Mouse (Mus musculus): ENCODE measurements around the gene Slc4a1. TPM values are rescaled to one million over a fixed set of nuclear protein-coding genes. Genes with fewer than 3 reads are reported as not detected.
A peak's percentile ranks its signal among the peaks of the same experiment; 100 is the strongest.
"Not testable (repeated sequence)": the region's sequence is repeated elsewhere in the genome, so short reads cannot be mapped to it uniquely, and the experiment has no call there.

Gene Slc4a1
- polyA plus RNA-seq, 1 experiment from 2014 or later: 10.4 TPM

DNA sequence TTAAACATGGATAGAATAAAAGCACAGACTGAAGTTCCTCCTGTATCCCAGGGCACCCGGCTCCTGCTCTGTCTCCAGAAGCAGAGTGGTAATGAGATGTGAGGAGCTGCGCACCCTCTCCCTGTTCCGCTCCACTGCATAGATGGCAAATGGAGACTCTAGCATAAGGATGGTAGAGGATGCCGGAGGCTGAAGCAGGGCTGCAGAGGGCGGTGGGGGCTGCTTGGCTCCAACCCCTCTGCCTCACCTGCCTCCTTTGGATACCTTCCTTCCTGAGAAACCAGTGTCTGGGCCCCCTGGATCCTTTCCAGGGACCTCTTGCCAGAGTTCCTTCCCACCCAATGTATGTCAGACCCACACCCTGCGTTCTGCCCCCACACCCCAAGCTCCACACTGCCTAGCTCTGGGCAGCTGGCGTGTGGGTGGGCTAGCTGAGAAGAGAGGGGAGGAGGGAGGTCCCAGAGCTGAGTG, 30.7 kb upstream of the Slc4a1 start:
- no peak overlapping the region for H3K4me2 ChIP-seq
- no peak overlapping the region for H3K9ac ChIP-seq
- H3K36me3 ChIP-seq: no peaks in the 10 kb centered on the region
- peaks cover 33% of the 10 kb centered on the region for H3K4me1 ChIP-seq
- H3K9me3 ChIP-seq: no peaks in the 10 kb centered on the region
- ATAC-seq (ENCODE audit: insufficient number of reproducible peaks, low FRiP score, low TSS enrichment, low read depth): no peak
- H3K27me3 ChIP-seq: peaks cover 68% of the 10 kb centered on the region
- H3K4me3 ChIP-seq: no peak overlapping the region
- 76% methylated on average over 7 of the region's 7 CpGs for WGBS
- H3K27ac ChIP-seq: no peak overlapping the region

DNA sequence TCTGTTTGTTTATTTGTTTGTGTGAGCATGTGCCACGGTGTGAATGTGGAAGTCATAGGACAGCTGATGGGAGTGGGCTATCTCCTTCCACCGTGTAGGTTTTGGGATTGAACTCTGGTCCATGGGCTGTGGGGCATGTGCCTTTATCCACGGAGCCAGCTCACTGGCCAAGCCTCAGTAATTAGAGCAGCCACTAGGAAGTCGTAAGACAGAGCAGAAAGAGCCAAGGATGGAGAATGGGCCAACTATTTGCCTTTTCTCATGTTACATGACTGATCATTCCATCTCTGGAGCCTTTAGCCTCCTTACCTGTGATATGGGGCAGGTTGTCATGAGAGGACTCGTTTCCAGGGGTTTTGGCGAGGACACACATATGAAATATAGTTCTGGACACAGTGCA, 30.3 kb upstream of the Slc4a1 start:
- no peak overlapping the region for H3K4me2 ChIP-seq
- H3K9ac ChIP-seq: no peak overlapping the region
- H3K4me1 ChIP-seq: peaks cover 33% of the 10 kb centered on the region
- WGBS: 58% methylated on average over 6 of the region's 6 CpGs
- no peaks in the 10 kb centered on the region for H3K9me3 ChIP-seq
- H3K4me3 ChIP-seq: no peak overlapping the region
- peaks cover 63% of the 10 kb centered on the region for H3K27me3 ChIP-seq
- no peak for ATAC-seq (ENCODE audit: insufficient number of reproducible peaks, low FRiP score, low TSS enrichment, low read depth)
- no peaks in the 10 kb centered on the region for H3K36me3 ChIP-seq
- H3K27ac ChIP-seq: no peak overlapping the region

DNA sequence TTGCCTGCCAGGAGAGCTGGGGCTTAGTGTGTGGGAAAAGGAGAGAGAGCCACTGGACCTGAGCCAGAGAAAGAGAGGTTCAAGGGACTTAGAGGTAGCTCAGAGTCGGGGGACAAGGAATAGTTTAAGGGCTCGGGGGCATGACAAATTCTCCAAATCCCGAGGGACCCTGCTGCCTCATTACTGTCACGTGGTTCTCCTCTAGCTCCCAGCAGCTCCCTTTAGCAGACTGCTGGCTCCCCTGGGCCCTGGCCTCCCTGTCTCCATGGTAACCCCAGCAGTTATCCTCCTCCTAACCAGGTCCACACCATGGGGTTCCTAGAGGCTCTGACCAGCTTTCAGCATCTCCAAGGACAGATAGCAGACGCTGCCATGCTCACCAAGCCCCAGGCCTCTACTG, 29.2 kb upstream of the Slc4a1 start:
- Histone ChIP-seq H3K9ac (no peak overlapping the region), H3K9me3 (no peaks in the 10 kb centered on the region), H3K4me3 (no peak overlapping the region), H3K4me1 (peaks cover 33% of the 10 kb centered on the region), H3K27me3 (peaks cover 54% of the 10 kb centered on the region), H3K4me2 (no peak overlapping the region), H3K27ac (no peak overlapping the region), H3K36me3 (no peaks in the 10 kb centered on the region)
- WGBS: 5% methylated on average over 5 of the region's 5 CpGs
- no peak for ATAC-seq (ENCODE audit: insufficient number of reproducible peaks, low FRiP score, low TSS enrichment, low read depth)

DNA sequence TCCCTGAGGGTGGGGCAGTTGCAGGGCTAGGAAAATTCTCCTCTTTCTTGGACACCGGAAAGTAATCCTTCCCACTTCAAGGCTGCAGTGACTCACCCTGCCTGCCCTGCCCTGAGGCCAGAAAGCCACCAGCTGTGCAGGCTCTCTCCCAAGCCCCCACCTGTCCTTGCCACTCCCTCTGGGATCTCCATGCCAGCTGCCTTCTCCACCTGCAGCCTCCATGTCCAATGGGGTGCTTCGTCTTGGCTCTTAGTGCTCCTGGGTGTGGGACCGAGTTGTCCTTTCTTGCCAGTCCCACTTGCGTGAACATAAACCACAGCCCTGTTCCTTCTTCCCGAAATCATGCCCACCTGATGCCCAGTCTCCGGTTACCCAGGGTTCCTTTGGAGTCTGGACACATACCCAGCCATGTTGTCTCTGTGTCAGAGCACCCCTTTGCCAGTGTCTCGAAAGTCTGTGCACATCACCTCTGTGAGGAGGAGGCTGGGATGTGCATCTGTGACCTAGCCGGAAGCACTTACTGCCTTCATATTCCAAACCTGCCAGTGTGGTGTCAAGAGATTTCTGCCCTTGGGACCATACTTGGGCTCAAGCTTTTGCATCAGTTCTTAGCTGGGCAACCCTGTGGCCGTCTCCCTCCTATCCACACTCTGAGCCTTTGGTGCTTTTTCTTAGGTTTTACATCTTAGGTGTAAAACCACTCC, 28.6 kb upstream of the Slc4a1 start:
- H3K9ac ChIP-seq: no peak overlapping the region
- H3K27ac ChIP-seq: no peak overlapping the region
- H3K36me3 ChIP-seq: no peaks in the 10 kb centered on the region
- H3K27me3 ChIP-seq: peaks cover 52% of the 10 kb centered on the region
- no peak for ATAC-seq (ENCODE audit: insufficient number of reproducible peaks, low FRiP score, low TSS enrichment, low read depth)
- H3K4me2 ChIP-seq: no peak overlapping the region; the same call in 1 of the 2 replicates
- no peak overlapping the region for H3K4me3 ChIP-seq
- H3K9me3 ChIP-seq: no peaks in the 10 kb centered on the region
- WGBS: 74% methylated on average over 9 of the region's 9 CpGs
- peaks cover 27% of the 10 kb centered on the region for H3K4me1 ChIP-seq

DNA sequence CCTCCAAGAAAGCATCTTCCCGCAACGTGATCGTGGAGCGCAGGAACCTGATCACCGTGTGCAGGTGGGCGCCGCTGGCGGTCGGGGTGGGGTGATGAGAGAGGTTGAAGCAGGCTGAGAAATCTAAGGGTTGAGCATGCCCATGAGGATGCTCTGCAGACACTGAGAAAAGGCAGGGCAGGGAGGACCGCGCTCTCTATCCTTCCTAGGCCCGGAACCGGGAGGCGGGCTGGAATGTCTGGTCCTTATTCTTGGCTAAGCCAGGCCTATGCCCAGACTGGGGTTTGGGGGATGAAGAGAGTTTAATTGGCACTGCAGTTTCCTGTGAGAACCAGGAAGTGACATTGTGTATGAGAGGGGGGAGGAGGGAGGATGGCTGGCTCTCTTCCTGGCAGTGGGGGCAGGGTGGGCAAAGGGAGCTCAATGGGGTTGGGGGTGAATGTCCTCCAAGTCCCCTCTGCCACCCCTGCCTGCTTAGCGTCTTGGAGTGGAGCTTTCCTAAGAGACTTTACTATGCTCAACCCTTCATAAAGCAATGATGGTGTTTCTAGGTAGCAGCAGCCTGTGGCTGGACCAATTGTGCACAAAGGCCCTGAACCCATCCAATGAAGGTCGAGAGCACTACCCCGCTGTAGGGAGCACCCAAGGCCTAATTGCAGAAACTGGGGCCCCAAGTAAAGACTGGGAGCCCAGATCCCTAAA, 27.9 kb upstream of the Slc4a1 start:
- ATAC-seq (ENCODE audit: insufficient number of reproducible peaks, low FRiP score, low TSS enrichment, low read depth): no peak

DNA sequence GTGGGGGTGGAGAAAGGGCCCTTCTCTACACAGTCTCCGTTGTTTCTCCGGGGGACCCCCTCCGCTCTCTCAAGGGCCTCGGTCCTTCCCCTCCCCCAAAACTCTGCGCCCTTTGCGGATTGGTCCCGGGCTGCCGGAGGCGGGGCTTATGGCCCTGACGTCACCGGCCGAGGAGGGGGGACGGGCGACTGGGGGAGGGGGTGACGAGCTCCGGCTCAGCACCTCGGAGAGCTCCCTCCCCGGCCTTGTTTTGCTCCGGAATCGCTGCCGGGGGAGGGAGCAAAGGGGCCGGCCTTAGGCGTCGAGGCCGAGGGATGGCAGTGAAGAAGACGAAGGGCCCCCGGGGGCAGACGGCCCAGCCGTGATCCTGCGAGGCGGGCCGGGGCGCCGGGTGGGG, 27.2 kb upstream of the Slc4a1 start, which contains the start of gene Rundc3a:
Rundc3a (plus strand) TSS at position 166 of the 397 bp plus-strand sequence.
- Histone ChIP-seq H3K36me3 (no peaks in the 10 kb centered on the region), H3K9me3 (no peaks in the 10 kb centered on the region), H3K27ac (no peak within 1 kb of the TSS), H3K4me3 (peak within 1 kb of the TSS; percentile 42), H3K27me3 (peaks cover 39% of the 10 kb centered on the region), H3K4me2 (peak within 1 kb of the TSS; percentile 94), H3K9ac (no peak within 1 kb of the TSS), H3K4me1 (peaks cover 21% of the 10 kb centered on the region)
- WGBS: 1% methylated on average over 33 of the region's 34 CpGs
- ATAC-seq (ENCODE audit: insufficient number of reproducible peaks, low FRiP score, low TSS enrichment, low read depth): peak; percentile 52

More for the DNA sequence above, 27.9 kb upstream of the Slc4a1 start:
- peak overlapping the region; percentile 94 for H3K4me2 ChIP-seq
- peak overlapping the region; percentile 42 for H3K4me3 ChIP-seq
- peaks cover 21% of the 10 kb centered on the region for H3K4me1 ChIP-seq
- peaks cover 45% of the 10 kb centered on the region for H3K27me3 ChIP-seq
- H3K9ac ChIP-seq: no peak overlapping the region
- H3K36me3 ChIP-seq: no peaks in the 10 kb centered on the region
- no peak overlapping the region for H3K27ac ChIP-seq
- WGBS: 8% methylated on average over 17 of the region's 17 CpGs
- no peaks in the 10 kb centered on the region for H3K9me3 ChIP-seq

DNA sequence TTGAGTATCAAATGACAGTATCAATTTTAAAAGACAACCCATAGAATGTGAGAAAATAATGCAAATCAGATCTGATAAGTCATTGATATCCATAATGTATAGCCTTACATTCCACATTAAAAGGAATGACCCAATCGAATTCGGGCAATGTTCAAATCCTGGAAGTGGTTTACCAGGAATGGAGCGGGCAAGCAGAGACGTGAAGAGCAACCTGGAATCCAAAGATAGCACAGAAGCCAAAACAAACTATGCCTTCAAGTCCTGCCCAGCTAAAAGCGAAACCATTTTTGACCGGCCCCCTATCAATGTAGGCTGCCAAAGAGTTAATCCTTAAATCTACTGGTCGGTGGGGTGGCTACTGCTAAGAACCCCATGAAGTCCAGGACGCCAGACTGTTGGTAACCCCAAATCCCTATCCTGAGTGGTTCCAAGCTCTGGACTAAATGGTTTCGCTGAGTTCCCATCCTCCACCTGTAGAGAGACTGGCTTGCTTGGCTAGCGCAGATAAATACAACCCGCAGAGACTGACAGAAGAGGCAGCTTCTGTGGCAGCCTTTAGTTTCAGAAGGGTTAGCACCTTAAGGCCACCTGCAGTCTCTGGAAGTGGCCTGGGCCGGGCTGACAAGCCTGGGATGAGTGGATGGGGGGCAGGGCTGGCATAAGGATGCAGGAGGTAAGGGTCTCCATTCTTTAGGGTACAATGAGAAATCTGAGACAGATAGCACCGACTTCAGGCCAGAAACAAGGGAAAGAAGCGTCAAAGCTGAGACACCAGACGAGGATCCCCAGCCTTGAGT, 26.6 kb upstream of the Slc4a1 start:
- Histone ChIP-seq H3K4me1 (peaks cover 21% of the 10 kb centered on the region), H3K9ac (no peak overlapping the region), H3K27ac (no peak overlapping the region), H3K27me3 (peaks cover 33% of the 10 kb centered on the region), H3K9me3 (no peaks in the 10 kb centered on the region), H3K36me3 (no peaks in the 10 kb centered on the region), H3K4me3 (peak overlapping the region; percentile 42), H3K4me2 (peak overlapping the region; percentile 94)
- 18% methylated on average over 15 of the region's 15 CpGs for WGBS
- ATAC-seq (ENCODE audit: insufficient number of reproducible peaks, low FRiP score, low TSS enrichment, low read depth): no peak

DNA sequence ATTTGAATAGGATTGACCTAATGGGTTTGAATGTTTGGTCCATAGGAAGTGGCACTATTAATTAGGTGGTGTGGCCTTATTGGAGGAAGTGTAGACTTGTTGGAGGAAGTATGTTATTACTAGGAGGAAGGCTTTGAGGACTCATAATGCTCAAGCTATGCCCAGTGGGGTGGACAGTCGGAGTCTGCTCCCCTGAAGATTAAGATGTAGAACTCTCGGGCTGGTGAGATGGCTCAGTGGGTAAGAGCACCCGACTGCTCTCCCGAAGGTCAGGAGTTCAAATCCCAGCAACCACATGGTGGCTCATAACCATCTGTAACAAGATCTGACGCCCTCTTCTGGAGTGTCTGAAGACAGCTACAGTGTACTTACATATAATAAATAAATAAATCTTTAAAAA, 23.4 kb upstream of the Slc4a1 start:
- not testable (repeated sequence) for H3K27ac ChIP-seq; H3K9ac ChIP-seq; H3K4me3 ChIP-seq; H3K27me3 ChIP-seq; H3K4me2 ChIP-seq; H3K36me3 ChIP-seq; ATAC-seq (ENCODE audit: insufficient number of reproducible peaks, low FRiP score, low TSS enrichment, low read depth); H3K9me3 ChIP-seq
- H3K4me1 ChIP-seq: peaks cover 19% of the 10 kb centered on the region
- WGBS: 79% methylated on average over 4 of the region's 5 CpGs

DNA sequence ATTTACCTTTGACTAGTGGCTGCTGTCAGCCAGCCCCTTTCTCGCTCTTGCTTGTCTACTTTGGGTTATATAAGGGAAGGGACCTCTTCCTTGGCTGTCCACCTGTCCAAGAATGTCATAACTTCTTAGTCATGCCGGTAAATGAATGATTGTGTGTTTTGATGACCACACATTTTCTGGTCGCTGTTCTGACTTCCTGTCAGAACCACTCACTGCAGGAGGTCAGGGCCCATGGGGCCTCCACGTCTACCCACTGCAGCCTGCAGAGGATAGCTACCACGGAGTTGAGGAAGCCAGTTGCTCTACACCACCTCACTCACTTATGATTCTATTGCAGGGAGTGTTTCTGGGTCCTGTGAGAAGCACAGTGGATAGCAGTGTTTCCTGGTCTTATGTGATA, 20.1 kb upstream of the Slc4a1 start:
- no peak for ATAC-seq (ENCODE audit: insufficient number of reproducible peaks, low FRiP score, low TSS enrichment, low read depth)
- 68% methylated on average over 5 of the region's 5 CpGs for WGBS

DNA sequence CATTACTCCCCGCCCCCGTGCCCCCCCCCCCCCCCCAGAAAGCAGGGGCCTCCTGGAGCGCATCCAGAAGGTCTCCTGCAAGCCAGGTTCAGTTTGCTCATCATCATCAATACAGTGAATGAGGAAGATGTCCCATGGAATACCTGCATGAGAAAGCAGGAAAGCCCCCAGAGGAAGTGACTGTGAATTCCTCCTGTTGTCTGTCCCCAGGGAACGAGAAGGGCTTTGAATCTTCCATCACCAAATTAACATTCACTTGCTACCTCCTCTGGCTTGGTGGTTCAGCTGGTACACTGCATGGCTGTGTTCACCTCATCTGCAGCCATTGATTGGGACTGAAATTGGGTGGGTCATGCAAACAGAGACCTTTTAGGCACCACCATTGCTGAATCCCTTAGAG, 19.1 kb upstream of the Slc4a1 start:
- ATAC-seq (ENCODE audit: insufficient number of reproducible peaks, low FRiP score, low TSS enrichment, low read depth): no peak
- Histone ChIP-seq H3K4me3 (no peak overlapping the region), H3K36me3 (no peaks in the 10 kb centered on the region), H3K27me3 (no peaks in the 10 kb centered on the region), H3K9me3 (no peaks in the 10 kb centered on the region), H3K4me2 (no peak overlapping the region), H3K27ac (no peak overlapping the region), H3K9ac (no peak overlapping the region), H3K4me1 (no peaks in the 10 kb centered on the region)
- WGBS: 54% methylated on average over 4 of the region's 4 CpGs

More for the DNA sequence above, 20.1 kb upstream of the Slc4a1 start:
- Histone ChIP-seq H3K4me2 (no peak overlapping the region), H3K27ac (no peak overlapping the region), H3K4me1 (no peaks in the 10 kb centered on the region), H3K4me3 (no peak overlapping the region), H3K9ac (no peak overlapping the region), H3K9me3 (no peaks in the 10 kb centered on the region), H3K27me3 (no peaks in the 10 kb centered on the region), H3K36me3 (no peaks in the 10 kb centered on the region)

DNA sequence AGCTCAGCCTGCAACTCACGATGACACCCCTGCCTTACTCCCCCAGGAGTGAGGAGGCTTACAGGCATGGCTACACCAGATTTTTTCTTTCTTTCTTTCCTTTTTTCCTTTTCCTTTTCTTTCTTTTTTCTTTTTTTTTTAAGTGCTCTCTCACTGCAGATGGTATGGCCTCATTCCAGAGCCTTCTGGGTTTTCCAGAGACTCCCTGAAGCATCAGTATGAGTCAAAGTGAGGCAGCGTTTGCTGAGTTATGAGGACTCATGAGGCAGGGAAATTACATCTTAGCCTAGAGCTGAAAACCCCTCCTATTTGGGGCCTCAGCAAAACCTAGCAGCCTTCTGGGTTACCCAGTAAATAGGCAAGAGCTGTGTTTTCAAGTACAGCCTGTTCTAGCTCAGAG, 18.4 kb upstream of the Slc4a1 start:
- no peak overlapping the region for H3K4me3 ChIP-seq
- no peak overlapping the region for H3K4me2 ChIP-seq
- no peaks in the 10 kb centered on the region for H3K36me3 ChIP-seq
- WGBS: 47% methylated on average over 2 of the region's 2 CpGs
- H3K9me3 ChIP-seq: no peaks in the 10 kb centered on the region
- H3K9ac ChIP-seq: no peak overlapping the region
- H3K27ac ChIP-seq: no peak overlapping the region
- no peaks in the 10 kb centered on the region for H3K4me1 ChIP-seq
- no peaks in the 10 kb centered on the region for H3K27me3 ChIP-seq
- ATAC-seq (ENCODE audit: insufficient number of reproducible peaks, low FRiP score, low TSS enrichment, low read depth): no peak

Data from limb, embryonic 15.5 days (tissue).